22 mouse cellular contexts compared by ENCODE assay signal in genomic region chr6:90513074-90513856, GRCm38 (mm10). TPM values are rescaled to one million over a fixed set of nuclear protein-coding genes. Genes with fewer than 3 reads are reported as not detected.
"Had no signal": no experiment of that assay in that cellular context is flagged by ENCODE, and none has a peak within 500 bp of the region (broad histone marks: within the 10 kb centered on the region; RNA-seq: fewer than 3 reads in every experiment).

No protein-coding gene starts in this region.

- H3K4me2 ChIP-seq: liver, embryonic 12.5 days; liver, embryonic 15.5 days; lung, embryonic 15.5 days; midbrain, embryonic 13.5 days; neural tube, embryonic 13.5 days; stomach, embryonic 15.5 days had no signal

- H3K9me3 ChIP-seq: liver, embryonic 12.5 days; liver, embryonic 15.5 days; lung, embryonic 15.5 days; megakaryocyte, embryonic 14.5 days; midbrain, embryonic 10.5 days; midbrain, embryonic 13.5 days; neural tube, embryonic 13.5 days; stomach, embryonic 15.5 days had no signal

- DNase-seq: layer of hippocampus, adult 9-11 months; lung, adult 18-20 months; lung, postnatal 10 days; lung, postnatal 36 days; retina, postnatal 1 day; right cerebral cortex, postnatal 25 days; spleen, adult 18-20 months; thymus, postnatal 36 days had no signal

- H3K4me3 ChIP-seq: layer of hippocampus, adult 2 months; liver, embryonic 12.5 days; liver, embryonic 15.5 days; lung, embryonic 15.5 days; megakaryocyte, embryonic 14.5 days; midbrain, embryonic 10.5 days; midbrain, embryonic 13.5 days; myocyte; neural tube, embryonic 13.5 days; stomach, embryonic 15.5 days had no signal

- H3K36me3 ChIP-seq: liver, embryonic 12.5 days; liver, embryonic 15.5 days; lung, embryonic 15.5 days; midbrain, embryonic 10.5 days; midbrain, embryonic 13.5 days; neural tube, embryonic 13.5 days; stomach, embryonic 15.5 days had no signal

- H3K27me3 ChIP-seq: liver, embryonic 12.5 days; liver, embryonic 15.5 days; lung, embryonic 15.5 days; midbrain, embryonic 13.5 days; neural tube, embryonic 13.5 days; stomach, embryonic 15.5 days had no signal

- H3K9ac ChIP-seq: liver, embryonic 12.5 days; liver, embryonic 15.5 days; lung, embryonic 15.5 days; midbrain, embryonic 13.5 days; neural tube, embryonic 13.5 days; stomach, embryonic 15.5 days had no signal

- ATAC-seq: intestine, postnatal 0 days; liver, embryonic 12.5 days; midbrain, embryonic 13.5 days; midbrain, embryonic 16.5 days had no signal

- H3K27ac ChIP-seq: layer of hippocampus, adult 2 months; liver, embryonic 12.5 days; liver, embryonic 15.5 days; lung, embryonic 15.5 days; midbrain, embryonic 13.5 days; neural tube, embryonic 13.5 days; stomach, embryonic 15.5 days had no signal

- H3K4me1 ChIP-seq: liver, embryonic 12.5 days had no signal

RNA-seq across cellular contexts. Expression of gene Aldh1l1, which starts 27.0 kb away (rescaled TPM):
- total RNA-seq: monocyte, adult 5-6 weeks; neutrophil, adult 5-6 weeks had no signal

RNA-seq across cellular contexts. Expression of gene Klf15, which starts 50.9 kb away (rescaled TPM):
- total RNA-seq: monocyte, adult 5-6 weeks; neutrophil, adult 5-6 weeks had no signal
